Mouse (Mus musculus) ovary, postnatal 10 days (tissue): ENCODE results near the gene H1foo.

ENCODE experiments used
- DNase-seq: peaks from one replicate; pipeline ENCODE4 v3.0.0; 2022; ENCODE audit warnings: low spot score

H1foo gene

DNA sequence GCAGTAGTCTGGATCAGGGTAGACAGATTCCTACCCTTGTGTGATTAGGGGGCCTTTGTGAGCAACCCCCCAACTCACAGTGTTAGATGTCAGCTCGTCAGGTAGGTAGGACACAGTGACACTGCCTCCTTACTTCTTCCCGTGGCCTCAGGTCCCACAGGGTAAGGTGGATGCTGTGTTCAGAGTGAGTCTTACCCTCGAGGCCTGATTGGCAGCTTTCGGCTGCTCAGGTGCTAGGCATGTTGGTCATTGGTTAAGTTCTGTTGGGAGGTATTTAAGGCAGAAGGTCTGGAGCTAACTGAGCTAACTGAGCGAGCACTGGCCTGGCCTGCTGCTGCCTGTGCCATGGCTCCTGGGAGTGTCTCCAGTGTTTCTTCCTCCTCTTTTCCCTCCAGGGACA, at the start of gene H1foo:
H1foo (plus strand) TSS at position 301 of the 400 bp plus-strand sequence.
- DNase-seq: no peak

DNA sequence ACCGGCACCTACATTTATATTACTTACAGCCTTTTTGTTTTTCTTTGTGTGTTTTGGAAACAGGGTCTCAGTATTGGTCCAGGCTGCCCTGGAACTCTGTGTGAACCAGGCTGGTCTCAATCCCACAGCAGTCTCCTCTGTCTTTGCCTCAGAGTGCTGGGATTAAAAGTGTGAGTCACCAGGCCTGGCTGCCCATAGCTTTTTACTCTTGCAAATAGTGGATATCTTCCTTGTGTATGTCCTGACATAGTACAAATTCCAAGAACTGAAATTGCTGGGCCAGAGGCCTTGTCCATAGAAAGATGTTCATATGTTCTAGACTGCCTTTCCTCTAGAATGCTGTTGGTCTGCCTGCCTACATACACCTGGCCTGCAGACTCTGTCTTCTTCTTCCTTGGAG, 48.4 kb upstream of the H1foo start:
- no peak for DNase-seq

DNA sequence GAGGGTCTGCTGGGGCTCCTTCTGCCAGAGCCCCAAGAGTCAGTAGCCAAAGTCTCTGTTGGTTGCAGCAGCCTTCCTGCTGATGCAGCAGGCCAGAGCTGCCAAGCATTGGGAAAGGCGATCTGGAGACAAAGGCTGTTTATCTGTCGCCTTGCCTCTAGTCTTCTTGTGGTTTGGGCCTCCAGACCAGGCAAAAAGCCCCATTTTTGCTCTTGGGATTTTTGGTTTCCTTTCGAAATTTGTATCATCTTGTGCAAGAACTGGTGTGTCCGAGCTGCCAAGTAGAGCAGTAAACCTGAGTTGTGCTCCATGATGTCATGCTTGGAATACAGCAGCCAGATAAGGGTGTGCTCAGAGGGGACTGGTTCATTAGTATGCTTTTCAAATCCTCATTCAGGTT, 47.6 kb upstream of the H1foo start:
- no peak for DNase-seq

DNA sequence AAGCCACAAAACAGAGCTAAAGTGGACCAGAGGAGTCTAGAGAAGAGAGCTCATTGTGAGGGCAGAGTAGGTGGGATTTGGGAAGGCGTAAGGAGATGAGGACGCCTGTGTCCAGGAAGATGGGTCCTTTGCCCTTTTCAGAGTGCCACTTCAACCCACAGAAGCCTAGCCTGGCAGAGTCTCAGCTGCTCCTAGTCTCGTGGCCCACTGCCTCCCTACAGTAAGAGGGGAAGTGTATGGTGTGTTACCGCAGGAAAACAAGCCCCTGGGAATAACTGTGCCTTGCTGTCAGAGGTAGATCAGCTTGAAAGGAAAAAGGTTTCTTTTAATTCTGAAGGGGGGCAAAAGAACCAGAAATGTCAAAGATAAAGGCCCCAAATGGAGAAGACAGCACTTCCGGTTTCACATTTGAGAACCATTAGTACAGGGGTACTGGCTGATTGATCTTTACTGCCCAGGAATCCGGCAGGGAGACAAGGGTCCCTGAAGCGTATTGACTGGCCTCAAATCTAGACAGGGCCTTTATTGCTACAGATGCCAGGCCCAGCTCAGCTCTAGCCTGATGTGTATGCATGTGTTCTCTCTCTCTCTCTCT, 46.7 kb upstream of the H1foo start:
- DNase-seq: no peak

DNA sequence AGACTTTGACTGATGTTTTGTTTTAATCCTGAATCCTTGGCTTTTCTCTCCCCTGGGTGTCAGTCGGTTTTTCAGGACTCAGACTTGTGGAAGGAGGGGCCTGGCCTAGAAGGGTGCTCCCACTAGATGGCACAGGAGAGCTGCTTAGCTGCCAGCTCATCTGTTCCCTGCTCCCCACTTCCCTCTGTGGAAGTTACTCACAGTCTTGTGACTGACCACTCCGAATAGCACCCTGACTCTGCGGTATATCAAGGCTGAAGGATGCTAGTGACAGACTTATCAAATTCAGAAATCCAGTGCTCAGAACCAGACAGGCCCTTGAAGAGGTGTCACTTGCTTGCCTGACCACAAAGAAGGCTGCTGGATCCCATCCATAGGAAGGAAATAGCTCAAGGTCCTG, 43.7 kb upstream of the H1foo start:
- no peak for DNase-seq

DNA sequence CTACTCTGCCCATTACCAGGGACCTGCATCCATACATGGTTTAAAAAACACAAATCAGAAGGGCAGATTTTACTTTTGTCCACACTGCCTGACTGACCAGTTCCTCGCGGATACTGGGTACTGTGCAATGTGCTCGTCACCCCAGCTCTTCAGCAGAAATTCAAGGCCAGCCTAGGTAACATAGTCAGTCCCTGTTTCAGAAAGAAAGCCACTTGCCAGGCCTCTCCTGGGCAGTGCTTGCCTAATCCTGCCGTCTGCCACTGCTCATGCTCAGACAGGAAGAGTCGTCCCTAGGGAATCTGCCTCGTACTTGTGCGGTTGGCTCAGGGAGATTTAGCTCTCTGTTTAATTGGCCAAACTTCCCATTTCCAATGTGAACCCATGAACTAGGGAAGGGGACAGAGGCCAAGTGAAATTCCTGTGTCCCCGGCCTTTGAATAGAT, 43.2 kb upstream of the H1foo start:
- no peak for DNase-seq

DNA sequence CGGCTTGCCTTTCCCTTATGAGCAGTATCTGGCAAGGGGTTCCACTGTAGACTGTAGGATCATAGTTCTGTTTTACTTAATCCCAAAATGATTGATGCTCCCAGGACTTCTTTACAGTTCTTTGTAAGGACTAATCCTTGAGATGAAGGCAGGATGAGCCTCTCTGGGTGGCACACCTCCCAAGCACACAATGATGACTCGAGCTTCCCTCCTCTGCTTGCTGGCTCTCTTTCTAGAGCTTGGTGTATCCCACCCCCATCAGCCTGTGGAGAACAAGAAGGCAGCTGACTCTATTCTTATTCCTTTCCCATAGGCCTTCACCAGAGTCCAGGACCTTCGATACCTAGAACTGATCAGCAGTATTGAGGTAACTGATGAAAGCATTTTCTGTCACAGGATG, 42.2 kb upstream of the H1foo start:
- DNase-seq: no peak

DNA sequence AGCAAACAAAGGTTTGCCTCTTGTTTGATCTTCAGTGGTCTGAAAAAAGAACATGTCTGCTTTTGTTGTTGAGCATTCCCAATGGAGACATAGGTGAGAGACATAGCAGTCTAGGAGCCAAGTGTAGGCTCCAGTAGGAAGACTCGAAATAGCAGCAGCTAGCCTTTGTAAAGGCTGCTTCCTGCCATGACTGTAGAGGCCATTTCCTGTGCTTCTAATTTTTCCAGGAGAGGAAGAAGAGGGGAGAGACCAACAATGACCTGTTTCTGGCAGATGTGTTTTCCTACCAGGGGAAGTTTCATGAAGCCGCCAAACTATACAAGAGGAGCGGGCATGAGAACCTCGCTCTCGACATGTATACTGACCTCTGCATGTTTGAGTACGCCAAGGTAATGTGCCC, 39.2 kb upstream of the H1foo start:
- DNase-seq: no peak

DNA sequence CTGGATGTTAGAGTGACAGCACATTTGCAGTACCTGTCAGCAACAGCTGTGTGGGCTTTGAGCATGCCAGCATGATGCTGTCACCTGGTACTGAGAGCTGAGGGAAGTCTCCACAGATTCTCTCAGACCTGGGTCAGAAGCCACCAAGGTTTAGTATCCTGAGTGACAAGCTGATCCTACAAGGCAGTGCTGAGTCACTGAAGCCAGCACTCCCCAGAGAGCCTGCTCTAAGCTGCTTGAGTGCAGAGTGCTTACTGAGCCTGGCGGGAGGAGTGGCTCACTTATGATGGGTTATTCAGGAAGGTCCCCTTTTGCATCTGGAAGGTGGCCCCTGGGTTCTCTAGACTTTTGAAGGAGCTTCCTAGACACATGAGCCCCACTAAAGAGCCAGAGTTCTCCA, 38.3 kb upstream of the H1foo start:
- no peak for DNase-seq

DNA sequence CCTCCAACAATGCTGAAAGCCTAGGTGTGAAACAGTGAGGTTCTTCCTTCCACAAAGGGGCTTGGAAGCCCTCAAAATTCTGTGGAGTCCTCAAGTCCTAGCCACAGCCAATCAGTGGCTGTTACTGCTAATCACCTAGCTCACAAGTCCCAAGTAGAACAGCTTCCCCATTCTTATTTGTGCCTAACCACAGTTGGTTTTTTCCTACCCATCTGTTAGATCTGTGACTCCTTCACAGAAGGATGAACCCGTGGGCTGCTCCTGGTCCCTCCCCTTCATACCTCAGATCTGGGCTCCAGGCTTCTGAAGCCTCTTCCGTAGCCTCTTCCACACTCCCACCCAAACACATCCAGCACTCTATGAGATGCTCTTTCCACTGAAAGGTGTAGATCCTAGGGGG, 37.9 kb upstream of the H1foo start:
- no peak for DNase-seq

DNA sequence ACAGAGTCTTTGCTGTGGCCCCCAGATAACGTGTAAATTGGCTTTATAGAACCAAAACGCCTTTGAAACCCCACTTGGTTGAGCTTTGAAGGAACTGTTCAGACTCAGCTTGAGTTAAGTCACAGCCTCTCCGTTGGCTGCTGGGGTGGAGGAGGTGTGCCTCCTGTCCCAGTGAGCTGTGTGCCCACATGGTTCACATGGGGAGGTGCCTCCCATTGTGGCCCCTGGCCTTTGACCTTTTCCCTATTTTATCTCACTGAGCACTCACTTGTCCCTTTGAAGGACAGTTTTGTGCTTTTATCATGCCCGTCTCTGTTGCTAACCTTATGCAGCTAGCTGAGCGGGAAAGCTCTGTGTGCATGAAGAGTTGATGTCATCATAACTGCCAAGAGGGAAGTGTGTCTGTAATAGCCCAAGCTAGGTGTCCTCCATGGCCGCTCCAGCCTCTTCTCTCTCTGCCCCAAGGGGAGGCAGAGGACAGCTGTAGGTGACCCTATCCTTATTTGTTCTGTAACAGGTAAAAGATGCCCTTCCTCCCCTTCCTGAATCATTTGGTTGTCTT, 36.2 kb upstream of the H1foo start:
- no peak for DNase-seq

DNA sequence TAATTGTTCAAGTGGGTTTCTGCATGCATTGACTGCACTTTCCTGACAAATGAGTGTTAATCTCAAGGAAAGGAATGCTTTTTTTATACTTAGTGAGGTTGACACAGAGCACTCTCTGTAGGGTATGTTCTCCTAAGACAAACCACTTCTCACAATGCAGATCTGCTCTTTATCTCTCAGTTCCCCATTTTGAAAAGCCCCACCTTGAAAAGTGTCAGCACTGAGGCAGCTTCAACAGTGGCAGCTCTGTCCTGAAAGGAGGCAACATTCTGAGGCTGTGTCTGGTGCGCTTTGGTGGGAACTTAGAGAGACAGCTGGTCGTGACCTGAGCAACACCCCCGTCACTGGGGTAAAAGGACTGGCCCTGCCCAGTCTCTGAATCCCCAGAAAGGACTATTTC, 35.7 kb upstream of the H1foo start:
- DNase-seq: no peak

DNA sequence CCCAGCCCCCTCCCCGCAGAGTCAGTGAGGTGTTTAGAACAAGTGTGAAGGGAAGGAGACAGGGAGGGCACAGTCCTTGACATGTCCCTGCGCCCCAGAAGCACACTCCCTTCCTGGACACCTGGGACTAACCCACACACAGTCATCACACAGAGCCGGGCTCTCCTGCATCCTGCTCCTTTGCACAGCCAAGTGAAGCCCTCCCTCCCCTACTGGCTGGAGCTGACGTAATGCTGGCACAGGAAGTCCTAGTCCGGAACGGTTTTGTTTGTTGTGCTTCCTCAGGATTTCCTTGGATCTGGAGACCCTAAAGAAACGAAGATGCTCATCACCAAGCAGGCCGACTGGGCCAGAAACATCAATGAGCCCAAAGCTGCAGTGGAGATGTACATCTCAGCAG, 34.8 kb upstream of the H1foo start:
- DNase-seq: no peak

DNA sequence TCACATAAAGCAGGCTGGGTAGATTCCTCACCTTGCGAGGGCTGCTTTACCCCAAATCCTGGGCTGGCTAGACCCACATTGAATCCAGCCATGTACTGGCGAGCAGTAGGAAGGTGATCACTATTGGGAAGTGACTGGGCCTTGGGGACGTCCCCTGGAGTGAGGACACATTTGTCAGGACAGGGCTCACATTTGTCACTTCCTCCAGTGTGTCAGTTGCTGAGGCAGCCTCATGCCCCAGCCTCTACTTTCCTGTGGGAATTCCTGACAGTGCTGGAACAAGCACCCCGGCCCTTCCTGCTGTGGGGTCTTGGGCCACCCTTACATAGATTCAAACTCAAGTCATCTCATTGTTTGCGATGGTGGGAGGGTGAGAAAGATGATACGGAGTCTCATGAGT, 33.0 kb upstream of the H1foo start:
- DNase-seq: no peak

DNA sequence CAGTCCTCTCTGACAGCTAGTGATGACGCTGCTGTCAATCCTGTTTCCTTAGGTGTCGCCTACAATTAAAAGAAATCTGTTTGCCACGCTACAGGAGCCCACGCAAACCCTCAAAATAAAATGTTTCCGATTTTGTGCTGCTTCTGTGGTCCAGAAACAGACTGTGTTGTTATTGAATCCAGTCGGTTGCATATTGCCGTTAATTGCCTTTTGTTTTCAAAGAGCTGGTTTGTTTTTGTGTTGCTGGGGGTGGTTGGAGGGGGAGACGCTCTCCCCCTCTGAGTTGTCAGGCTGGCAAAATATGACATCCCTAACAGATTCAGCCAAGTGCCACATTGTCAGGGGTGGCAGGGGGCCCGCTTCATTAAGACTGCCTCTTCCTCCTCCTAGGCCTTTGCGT, 31.3 kb upstream of the H1foo start:
- no peak for DNase-seq

DNA sequence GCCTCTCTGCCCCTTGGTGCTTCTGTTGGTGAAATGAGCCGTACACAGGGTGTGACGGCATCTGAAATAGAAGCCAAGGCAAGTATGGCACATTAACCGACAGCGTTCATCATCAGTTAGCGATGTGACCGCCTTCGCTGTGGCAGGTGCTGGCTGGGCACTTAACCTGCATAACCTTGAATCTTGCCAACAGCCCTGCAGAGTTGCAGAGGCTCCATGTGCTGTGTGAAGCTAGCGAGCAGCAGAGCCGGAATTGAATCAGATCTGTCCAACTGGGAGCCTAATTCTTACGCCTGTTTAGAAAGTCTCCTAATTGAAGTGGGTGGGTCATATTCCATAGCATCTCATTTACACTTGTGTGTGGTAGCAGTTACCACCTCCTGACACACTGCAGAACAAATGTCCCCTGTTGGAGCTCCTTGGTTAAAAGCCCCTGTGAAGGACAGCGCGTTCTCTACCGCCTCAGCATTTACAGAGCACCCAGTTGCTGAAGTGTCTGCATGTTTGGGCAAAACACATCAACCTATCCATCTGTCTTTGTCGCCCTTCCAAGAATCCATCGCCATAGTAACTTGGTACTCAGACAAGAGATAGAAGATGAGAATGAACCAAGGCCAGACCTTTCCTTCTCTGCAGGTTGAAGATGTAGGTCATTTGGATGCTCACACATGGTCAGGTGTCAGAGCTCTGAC, 30.1 kb upstream of the H1foo start:
- DNase-seq: no peak

DNA sequence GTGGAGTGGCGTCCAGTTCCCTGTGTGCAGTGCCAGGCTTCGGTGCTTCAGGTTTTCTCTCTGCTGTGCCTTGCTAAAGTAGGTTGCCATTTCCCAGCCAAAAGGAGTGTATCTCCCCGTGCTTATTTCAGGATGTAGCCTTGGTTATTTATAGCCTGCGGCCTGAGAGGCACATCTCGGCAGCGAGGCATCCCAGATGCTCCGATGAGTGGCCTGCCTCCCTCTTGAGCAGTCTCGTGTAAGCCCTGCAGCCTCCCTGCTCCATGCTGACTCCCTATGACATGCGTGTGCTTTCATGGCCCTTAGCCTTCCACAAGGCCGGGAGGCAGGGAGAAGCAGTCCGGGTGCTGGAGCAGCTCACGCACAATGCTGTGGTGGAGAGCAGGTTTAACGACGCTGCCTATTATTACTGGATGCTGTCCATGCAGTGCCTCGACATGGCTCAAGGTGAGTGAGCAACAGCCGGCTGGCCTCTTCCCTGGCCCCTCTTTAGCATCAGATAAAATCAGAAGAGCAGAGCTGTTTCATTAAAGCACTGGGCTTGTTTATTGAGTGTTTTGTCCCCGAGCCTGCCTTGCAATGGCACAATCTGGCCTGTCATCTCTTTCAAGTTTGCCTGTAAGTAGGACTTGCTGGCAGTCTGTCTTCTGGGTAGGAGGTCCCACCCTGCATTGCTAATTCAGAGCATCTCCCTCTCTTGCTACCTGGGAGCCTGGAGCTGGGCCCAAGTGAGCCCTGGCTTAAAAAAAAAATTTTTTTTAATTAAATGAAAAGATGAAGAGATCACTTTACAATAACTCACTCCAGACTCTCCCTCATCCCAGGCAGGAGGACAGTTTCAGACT, 28.9 kb upstream of the H1foo start:
- no peak for DNase-seq

DNA sequence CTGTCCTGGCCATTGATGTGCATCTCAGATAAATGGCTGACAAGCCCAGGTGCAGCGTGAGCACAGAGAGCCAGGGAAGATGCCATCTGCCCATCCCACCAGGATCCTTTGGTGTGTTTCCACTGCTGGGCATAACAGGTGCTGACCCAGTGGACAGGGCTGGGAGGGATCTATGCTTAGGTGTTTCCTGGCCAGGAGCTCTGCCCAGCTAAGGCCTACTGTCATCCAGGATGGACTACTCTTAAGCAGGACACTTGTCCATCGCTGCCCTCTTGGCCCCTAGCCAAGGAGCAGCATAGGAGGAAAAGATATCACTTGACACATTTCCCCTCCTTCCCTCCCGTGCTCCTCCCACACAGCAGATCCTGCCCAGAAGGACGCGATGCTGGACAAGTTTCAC, 28.1 kb upstream of the H1foo start:
- no peak for DNase-seq

DNA sequence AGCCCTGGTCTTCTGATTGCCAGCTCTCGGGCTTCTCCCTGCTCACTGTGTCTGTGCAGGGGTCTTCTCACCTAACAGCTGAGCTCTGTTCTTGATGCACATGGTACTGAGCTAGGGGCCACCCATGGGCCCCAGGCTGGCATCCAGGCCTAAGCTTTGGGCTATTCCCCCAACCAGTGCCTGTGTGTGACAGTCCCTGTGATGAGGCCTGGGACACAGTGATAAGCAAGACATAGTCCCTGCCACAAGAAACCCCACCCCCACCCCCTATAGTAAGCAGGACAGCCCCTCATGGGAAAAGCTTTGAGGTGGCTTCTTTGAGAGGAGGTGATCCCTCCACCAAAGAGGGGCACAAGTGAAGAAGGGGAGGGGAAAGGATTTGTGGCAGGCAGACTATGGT, 26.1 kb upstream of the H1foo start:
- DNase-seq: no peak

DNA sequence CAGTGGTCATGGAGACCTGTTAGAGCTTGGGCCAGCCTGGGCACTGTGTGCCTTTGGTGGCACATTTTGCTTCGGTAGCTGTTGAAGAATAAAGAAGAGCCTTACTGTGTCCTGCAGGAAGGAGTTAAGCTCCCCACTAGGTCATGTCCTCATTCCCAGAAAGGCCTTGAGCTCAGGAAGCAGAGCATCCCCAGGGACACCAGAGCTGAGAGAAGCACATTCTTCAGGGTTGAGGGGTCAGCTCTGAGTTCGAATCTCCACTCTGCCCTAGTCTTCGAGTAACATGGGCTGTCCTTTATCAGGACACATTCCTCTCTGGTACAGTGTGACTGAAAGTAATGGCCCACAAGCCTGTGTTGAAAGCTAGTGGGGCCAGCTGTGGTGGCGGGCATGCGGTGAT, 24.9 kb upstream of the H1foo start:
- DNase-seq: no peak

DNA sequence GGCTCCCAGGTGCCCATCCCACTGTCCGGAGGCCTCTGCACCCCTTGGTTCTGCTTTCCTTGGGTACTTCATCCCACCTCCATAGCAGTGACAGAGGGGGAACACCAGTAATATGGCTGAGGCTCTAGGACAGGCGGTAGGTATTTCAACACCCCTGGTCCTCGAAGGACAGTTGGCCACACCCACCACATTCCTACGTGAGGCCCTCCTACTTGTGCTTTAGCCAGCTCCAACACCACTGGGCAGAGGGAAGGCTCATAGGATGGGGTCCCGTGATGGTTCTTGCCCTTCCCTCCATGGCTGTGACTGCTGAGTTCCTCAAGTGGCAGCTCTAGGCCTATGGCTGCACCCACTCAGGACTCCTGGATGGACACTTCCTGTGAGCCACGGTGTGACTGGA, 19.9 kb upstream of the H1foo start:
- DNase-seq: no peak

DNA sequence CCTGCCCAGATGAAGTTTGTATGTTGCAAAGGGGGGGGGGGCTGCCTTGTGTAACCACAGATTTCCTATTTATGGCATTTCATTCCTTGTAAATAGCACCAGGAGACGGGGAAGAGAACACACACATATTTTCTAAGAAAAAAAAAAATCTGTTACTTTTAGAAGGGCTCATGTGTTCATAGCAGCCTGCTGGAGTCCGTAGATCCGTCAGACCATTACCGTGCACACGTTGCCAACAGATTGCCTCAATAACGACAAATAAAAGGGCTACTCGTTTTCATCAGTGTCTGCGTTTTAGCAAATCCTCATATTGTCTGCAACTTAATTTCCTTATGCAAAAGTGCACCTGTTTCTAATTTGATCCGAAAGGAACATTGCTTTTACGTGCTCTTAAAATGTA, 18.3 kb upstream of the H1foo start:
- no peak for DNase-seq
